Mouse (Mus musculus): ENCODE results near the gene Gm10337. TPM values are rescaled to one million over a fixed set of nuclear protein-coding genes. Genes with fewer than 3 reads are reported as not detected.

Gm10337 gene
- polyA plus RNA-seq, 1 experiment from 2014 or later: 3.4 TPM

DNA sequence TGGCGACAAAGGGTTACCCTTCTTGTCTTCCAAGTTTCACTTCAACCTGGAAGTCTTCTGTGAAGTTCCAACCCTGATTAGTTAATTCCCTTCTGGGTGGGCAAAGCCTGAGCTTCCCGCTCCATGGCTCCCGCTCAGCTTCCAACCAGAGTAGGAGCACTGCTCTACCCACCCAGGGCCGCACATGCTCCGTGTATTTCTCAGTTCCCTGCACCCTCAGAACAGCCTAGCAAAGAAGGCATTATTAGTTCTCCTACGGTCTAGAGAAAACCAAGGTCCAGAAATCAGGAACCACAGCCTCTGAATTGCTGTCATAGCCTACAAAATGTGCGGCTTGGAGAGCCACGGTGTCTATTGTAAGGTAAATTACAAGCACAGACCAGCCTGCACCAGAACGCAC is 6.6 kb downstream of the Gm10337 start:
- Histone ChIP-seq H3K4me1 (replicated peaks; ENCODE audit: control insufficient read depth, insufficient read depth, low read length) (peaks cover 22% of the 10 kb centered on the region), H3K4me2 (ENCODE audit: low read length) (peak overlapping the region; percentile 63), H3K9me3 (ENCODE audit: control insufficient read depth, low read length) (no peaks in the 10 kb centered on the region), H3K36me3 (ENCODE audit: control insufficient read depth, insufficient read depth, low read length) (peaks cover 18% of the 10 kb centered on the region; the same call in 1 of the 2 replicates), H3K27me3 (replicated peaks; ENCODE audit: control insufficient read depth, insufficient read depth, low read length) (no peaks in the 10 kb centered on the region), H3K9ac (ENCODE audit: low read length) (peak overlapping the region; percentile 55), H3K27ac (ENCODE audit: low read depth) (peak overlapping the region; percentile 77), H3K4me3 (ENCODE audit: low read depth, low read length) (peak overlapping the region; percentile 55)
- WGBS: 3% methylated on average over 9 of the region's 9 CpGs
- peak; percentile 62 for ATAC-seq (replicated peaks; ENCODE audit: low FRiP score, low TSS enrichment, low read depth)
- DNase-seq (ENCODE audit: low spot score): no peak

DNA sequence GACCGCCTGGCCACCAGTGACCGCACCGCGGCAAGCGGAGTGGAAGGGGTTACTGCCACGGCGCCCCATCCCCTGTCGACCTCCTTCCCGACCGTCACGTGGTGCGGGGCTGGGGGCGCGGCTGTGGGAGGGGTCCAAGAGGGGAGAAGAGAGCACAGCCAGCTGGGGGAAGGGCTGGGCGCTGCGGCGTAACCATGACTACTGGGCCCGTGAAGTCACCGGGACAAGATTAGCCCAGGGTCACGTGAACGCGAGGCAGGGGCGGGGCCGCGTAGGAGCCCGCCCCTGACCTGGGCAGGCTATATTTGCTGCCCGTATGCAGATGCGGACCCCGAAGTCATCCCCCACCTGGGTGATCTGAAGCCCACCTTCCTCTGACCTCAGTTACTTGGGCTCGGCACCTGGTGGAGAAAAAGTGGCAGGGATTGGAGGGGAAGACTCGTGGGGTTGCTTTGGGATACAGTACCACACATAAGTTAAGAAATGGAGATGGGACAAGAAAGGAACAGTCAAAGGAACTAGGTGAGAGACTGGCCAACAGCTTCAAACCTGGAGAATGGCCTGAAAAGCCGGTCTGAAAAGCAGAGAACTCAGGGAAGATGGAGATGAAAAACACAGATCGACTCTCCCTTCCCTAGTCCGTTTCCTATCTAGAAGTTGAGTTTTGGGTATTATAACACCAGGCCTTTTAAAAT is 7.2 kb downstream of the Gm10337 start:
- 0 out of 2 replicates have a peak, but pooled peaks cover 12% of the 10 kb centered on the region for H3K36me3 ChIP-seq (ENCODE audit: control insufficient read depth, insufficient read depth, low read length)
- peak overlapping the region; percentile 77 for H3K27ac ChIP-seq (ENCODE audit: low read depth)
- H3K9me3 ChIP-seq (ENCODE audit: control insufficient read depth, low read length): no peaks in the 10 kb centered on the region
- WGBS: 3% methylated on average over 34 of the region's 34 CpGs
- peak overlapping the region; percentile 55 for H3K4me3 ChIP-seq (ENCODE audit: low read depth, low read length)
- H3K9ac ChIP-seq (ENCODE audit: low read length): peak overlapping the region; percentile 55
- H3K4me2 ChIP-seq (ENCODE audit: low read length): peak overlapping the region; percentile 63
- peaks cover 23% of the 10 kb centered on the region for H3K4me1 ChIP-seq (replicated peaks; ENCODE audit: control insufficient read depth, insufficient read depth, low read length)
- DNase-seq (ENCODE audit: low spot score) (peak; percentile 95), ATAC-seq (replicated peaks; ENCODE audit: low FRiP score, low TSS enrichment, low read depth) (peak; percentile 95)
- H3K27me3 ChIP-seq (replicated peaks; ENCODE audit: control insufficient read depth, insufficient read depth, low read length): no peaks in the 10 kb centered on the region

DNA sequence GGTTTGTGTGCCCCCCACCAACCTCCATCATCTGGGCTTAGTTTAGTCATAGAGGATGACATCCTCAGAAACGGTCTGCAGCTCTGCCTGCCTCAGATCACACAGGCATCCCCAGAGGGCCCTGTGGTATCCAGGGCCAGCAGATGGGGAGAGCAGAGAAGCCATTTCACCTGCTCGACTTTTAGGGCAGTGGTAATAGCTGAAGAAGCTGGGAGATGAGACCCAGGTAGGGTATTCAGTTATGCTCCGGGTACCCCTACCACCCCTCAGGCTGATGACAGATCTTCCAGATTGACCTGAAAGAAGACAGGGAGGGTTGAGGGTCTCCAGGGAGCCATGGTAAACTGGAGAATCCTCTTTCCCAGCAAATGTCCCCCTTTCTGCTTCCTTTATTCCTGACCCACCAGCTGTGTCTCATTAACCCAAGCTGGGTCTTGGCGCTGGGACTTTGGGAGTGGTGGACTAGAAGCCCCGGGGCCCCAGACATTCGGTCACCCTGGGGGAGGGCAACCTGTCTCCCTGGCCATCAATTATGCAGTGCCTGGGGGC is 7.8 kb downstream of the Gm10337 start:
- DNase-seq (ENCODE audit: low spot score) (no peak), ATAC-seq (replicated peaks; ENCODE audit: low FRiP score, low TSS enrichment, low read depth) (no peak)
- Histone ChIP-seq H3K36me3 (ENCODE audit: control insufficient read depth, insufficient read depth, low read length) (0 out of 2 replicates have a peak, but pooled peaks cover 12% of the 10 kb centered on the region), H3K4me3 (ENCODE audit: low read depth, low read length) (0 out of 2 replicates have a peak overlapping the region, but pooled peaks have one; percentile 55), H3K9me3 (ENCODE audit: control insufficient read depth, low read length) (no peaks in the 10 kb centered on the region), H3K4me1 (replicated peaks; ENCODE audit: control insufficient read depth, insufficient read depth, low read length) (peaks cover 28% of the 10 kb centered on the region), H3K4me2 (ENCODE audit: low read length) (peak overlapping the region; percentile 63), H3K27ac (ENCODE audit: low read depth) (peak overlapping the region; percentile 69), H3K9ac (ENCODE audit: low read length) (no peak overlapping the region), H3K27me3 (replicated peaks; ENCODE audit: control insufficient read depth, insufficient read depth, low read length) (no peaks in the 10 kb centered on the region)
- WGBS: 25% methylated on average over 6 of the region's 6 CpGs

DNA sequence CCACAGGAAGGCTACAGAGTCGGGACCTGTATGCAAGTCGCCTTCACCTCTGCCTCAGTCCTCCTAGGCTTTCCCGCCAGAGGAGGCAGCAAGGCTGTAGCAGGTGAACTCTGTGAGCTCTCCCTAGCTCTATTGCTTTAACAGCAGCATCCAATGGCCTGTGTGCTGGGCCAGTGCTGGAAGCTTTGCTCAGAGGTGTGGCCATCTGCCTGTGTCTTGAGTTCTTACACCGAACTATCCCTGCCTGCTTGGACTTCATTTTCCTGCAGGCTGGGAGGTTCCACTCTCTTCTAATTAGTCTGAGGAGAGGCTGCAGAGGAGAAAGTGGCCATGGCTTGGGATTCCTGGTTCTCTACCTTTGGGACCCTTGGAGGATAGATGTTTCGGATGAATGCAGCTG is 8.5 kb downstream of the Gm10337 start:
- Histone ChIP-seq H3K4me1 (replicated peaks; ENCODE audit: control insufficient read depth, insufficient read depth, low read length) (peaks cover 28% of the 10 kb centered on the region), H3K9me3 (ENCODE audit: control insufficient read depth, low read length) (no peaks in the 10 kb centered on the region), H3K4me2 (ENCODE audit: low read length) (no peak overlapping the region), H3K27me3 (replicated peaks; ENCODE audit: control insufficient read depth, insufficient read depth, low read length) (no peaks in the 10 kb centered on the region), H3K27ac (ENCODE audit: low read depth) (0 out of 2 replicates have a peak overlapping the region, but pooled peaks have one; percentile 69), H3K9ac (ENCODE audit: low read length) (no peak overlapping the region), H3K36me3 (ENCODE audit: control insufficient read depth, insufficient read depth, low read length) (0 out of 2 replicates have a peak, but pooled peaks cover 8% of the 10 kb centered on the region), H3K4me3 (ENCODE audit: low read depth, low read length) (no peak overlapping the region)
- ATAC-seq (replicated peaks; ENCODE audit: low FRiP score, low TSS enrichment, low read depth) (no peak), DNase-seq (ENCODE audit: low spot score) (no peak)
- 46% methylated on average over 5 of the region's 5 CpGs for WGBS

DNA sequence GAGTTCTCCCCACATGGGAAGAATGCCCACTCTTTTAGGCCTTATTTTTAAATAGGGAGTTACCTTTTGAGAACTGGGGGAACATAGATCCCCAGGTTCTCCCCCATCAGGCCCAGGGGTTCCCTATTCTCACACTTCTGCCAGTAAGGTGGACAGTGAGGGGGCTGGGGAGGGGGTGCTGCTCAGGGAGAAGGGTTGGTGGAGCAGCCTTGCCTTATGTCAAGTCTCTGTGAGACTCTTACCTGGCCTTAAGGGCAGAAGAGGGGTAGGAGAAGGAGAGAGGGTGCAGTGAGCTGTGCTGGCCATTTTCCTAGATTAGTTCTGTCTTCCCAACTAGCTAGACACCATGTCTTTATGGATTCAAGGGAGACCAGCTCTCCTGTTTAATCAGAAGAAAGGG is 8.9 kb downstream of the Gm10337 start:
- no peak overlapping the region for H3K27ac ChIP-seq (ENCODE audit: low read depth)
- no peaks in the 10 kb centered on the region for H3K27me3 ChIP-seq (replicated peaks; ENCODE audit: control insufficient read depth, insufficient read depth, low read length)
- peaks cover 28% of the 10 kb centered on the region for H3K4me1 ChIP-seq (replicated peaks; ENCODE audit: control insufficient read depth, insufficient read depth, low read length)
- H3K36me3 ChIP-seq (ENCODE audit: control insufficient read depth, insufficient read depth, low read length): 0 out of 2 replicates have a peak, but pooled peaks cover 8% of the 10 kb centered on the region
- ATAC-seq (replicated peaks; ENCODE audit: low FRiP score, low TSS enrichment, low read depth): no peak
- no peak for DNase-seq (ENCODE audit: low spot score)
- H3K9ac ChIP-seq (ENCODE audit: low read length): no peak overlapping the region
- no peak overlapping the region for H3K4me2 ChIP-seq (ENCODE audit: low read length)
- H3K4me3 ChIP-seq (ENCODE audit: low read depth, low read length): no peak overlapping the region
- no peaks in the 10 kb centered on the region for H3K9me3 ChIP-seq (ENCODE audit: control insufficient read depth, low read length)

DNA sequence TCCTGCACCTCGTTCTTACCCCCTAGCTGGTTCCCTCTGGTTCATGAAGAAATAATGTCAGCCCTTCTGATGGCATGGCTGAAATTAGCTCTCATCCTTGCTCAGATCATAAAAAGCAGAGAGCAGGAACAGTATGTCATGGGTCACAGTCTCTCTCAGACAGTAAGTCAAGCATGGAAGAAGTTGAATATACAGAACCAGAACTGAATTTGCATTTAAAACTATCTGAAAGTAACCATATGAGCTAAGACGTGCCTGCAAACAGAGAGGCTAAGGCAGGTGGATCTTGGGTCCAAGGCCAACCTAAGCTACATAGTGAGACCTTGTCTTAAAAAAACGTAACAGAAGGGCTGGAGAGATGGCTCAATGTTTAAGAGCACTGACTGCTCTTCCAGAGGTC is 9.5 kb downstream of the Gm10337 start:
- H3K27ac ChIP-seq (ENCODE audit: low read depth): no peak overlapping the region
- no peak for DNase-seq (ENCODE audit: low spot score)
- H3K27me3 ChIP-seq (replicated peaks; ENCODE audit: control insufficient read depth, insufficient read depth, low read length): no peaks in the 10 kb centered on the region
- H3K4me2 ChIP-seq (ENCODE audit: low read length): no peak overlapping the region
- no peaks in the 10 kb centered on the region for H3K9me3 ChIP-seq (ENCODE audit: control insufficient read depth, low read length)
- 89% methylated on average over 3 of the region's 3 CpGs for WGBS
- peaks cover 28% of the 10 kb centered on the region for H3K4me1 ChIP-seq (replicated peaks; ENCODE audit: control insufficient read depth, insufficient read depth, low read length)
- ATAC-seq (replicated peaks; ENCODE audit: low FRiP score, low TSS enrichment, low read depth): no peak
- no peak overlapping the region for H3K4me3 ChIP-seq (ENCODE audit: low read depth, low read length)
- H3K36me3 ChIP-seq (ENCODE audit: control insufficient read depth, insufficient read depth, low read length): 0 out of 2 replicates have a peak, but pooled peaks cover 5% of the 10 kb centered on the region
- no peak overlapping the region for H3K9ac ChIP-seq (ENCODE audit: low read length)

DNA sequence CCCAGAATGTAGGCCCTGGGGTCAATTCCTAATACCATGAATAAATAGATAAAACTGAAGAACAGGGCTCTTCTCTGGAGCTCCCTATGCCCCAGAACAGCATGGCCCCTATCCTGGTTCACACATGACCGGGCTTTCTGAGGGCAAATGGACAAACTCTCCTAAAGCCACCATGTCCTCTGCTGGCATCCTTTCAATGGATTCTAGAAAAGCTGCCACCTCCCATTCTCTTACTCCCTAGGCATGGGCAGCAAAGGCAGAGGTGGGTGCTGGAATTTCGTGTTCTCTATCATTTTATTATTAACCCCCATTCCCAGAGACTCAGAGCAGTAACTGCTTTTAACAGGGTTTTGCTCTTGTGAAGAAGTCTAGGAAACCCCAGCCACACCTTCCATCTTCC is 11.7 kb downstream of the Gm10337 start:
- H3K4me2 ChIP-seq (ENCODE audit: low read length): no peak overlapping the region; the same call in 1 of the 2 replicates
- ATAC-seq (replicated peaks; ENCODE audit: low FRiP score, low TSS enrichment, low read depth) (no peak), DNase-seq (ENCODE audit: low spot score) (no peak)
- no peaks in the 10 kb centered on the region for H3K9me3 ChIP-seq (ENCODE audit: control insufficient read depth, low read length)
- no peak overlapping the region for H3K4me3 ChIP-seq (ENCODE audit: low read depth, low read length)
- WGBS: 91% methylated on average over 2 of the region's 2 CpGs
- peaks cover 32% of the 10 kb centered on the region for H3K4me1 ChIP-seq (replicated peaks; ENCODE audit: control insufficient read depth, insufficient read depth, low read length)
- H3K36me3 ChIP-seq (ENCODE audit: control insufficient read depth, insufficient read depth, low read length): no peaks in the 10 kb centered on the region
- no peak overlapping the region for H3K9ac ChIP-seq (ENCODE audit: low read length)
- H3K27me3 ChIP-seq (replicated peaks; ENCODE audit: control insufficient read depth, insufficient read depth, low read length): no peaks in the 10 kb centered on the region
- no peak overlapping the region for H3K27ac ChIP-seq (ENCODE audit: low read depth)

DNA sequence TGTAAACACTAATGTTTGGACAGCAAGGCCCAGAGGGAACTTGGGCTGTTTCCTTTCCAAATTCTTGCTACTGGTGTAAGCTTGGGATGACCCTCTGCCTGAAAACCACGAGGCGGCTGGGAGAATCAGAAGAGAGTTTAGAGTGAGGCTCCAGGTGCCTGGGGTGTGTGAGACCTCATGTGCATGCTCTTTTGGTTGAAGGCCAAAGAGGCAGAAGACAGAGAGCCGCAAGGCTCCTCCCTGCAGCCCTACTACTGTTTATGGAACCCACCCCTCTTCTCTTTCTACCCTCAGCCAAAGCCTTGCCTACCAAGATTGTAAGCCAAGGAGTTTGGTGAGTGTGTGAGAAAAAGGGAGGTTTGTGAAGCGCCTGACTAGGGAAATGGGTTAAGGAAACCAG is 12.3 kb downstream of the Gm10337 start:
- H3K4me2 ChIP-seq (ENCODE audit: low read length): peak overlapping the region; percentile 85
- 50% methylated on average over 4 of the region's 4 CpGs for WGBS
- no peaks in the 10 kb centered on the region for H3K9me3 ChIP-seq (ENCODE audit: control insufficient read depth, low read length)
- H3K36me3 ChIP-seq (ENCODE audit: control insufficient read depth, insufficient read depth, low read length): peaks cover 2% of the 10 kb centered on the region; the same call in 1 of the 2 replicates
- H3K27me3 ChIP-seq (replicated peaks; ENCODE audit: control insufficient read depth, insufficient read depth, low read length): no peaks in the 10 kb centered on the region
- ATAC-seq (replicated peaks; ENCODE audit: low FRiP score, low TSS enrichment, low read depth) (no peak), DNase-seq (ENCODE audit: low spot score) (no peak)
- peak overlapping the region; percentile 69 for H3K4me3 ChIP-seq (ENCODE audit: low read depth, low read length)
- peak overlapping the region; percentile 60 for H3K9ac ChIP-seq (ENCODE audit: low read length)
- H3K4me1 ChIP-seq (replicated peaks; ENCODE audit: control insufficient read depth, insufficient read depth, low read length): peaks cover 35% of the 10 kb centered on the region
- H3K27ac ChIP-seq (ENCODE audit: low read depth): no peak overlapping the region
